8 mouse cellular contexts compared by ENCODE assay signal in genomic region chr16:96081331-96081730, GRCm38 (mm10). TPM values are rescaled to one million over a fixed set of nuclear protein-coding genes. Genes with fewer than 3 reads are reported as not detected.
DNase-seq lines count a peak whose midpoint lies in the region; ATAC-seq and TF ChIP-seq lines count a peak whose summit lies in the region.

No protein-coding gene starts in this region.

- H3K27ac ChIP-seq in forebrain, embryonic 14.5 days (ENCODE audit: low read depth, low read length), result peak overlapping the region; percentile 96
- peak overlapping the region; percentile 82 for H3K27ac ChIP-seq in liver, embryonic 16.5 days (ENCODE audit: low read length)

- peaks cover 28% of the 10 kb centered on the region for H3K4me1 ChIP-seq in G1E (ENCODE audit: insufficient read depth, low read depth, low read length)
- H3K4me1 ChIP-seq in forebrain, embryonic 14.5 days (ENCODE audit: control insufficient read depth, insufficient read depth, low read length), result peaks cover 9% of the 10 kb centered on the region
- H3K4me1 ChIP-seq in liver, embryonic 16.5 days (ENCODE audit: control insufficient read depth, low read depth, low read length), result peaks cover 11% of the 10 kb centered on the region

- H3K4me2 ChIP-seq in forebrain, embryonic 14.5 days (ENCODE audit: low read length), result peak overlapping the region; percentile 74
- peak overlapping the region; percentile 84 for H3K4me2 ChIP-seq in liver, embryonic 16.5 days (ENCODE audit: low read depth, low read length)

- H3K4me3 ChIP-seq in G1E (ENCODE audit: low read depth, low read length), result peak overlapping the region; percentile 94
- H3K4me3 ChIP-seq in forebrain, embryonic 14.5 days (ENCODE audit: low read depth, low read length), result peak overlapping the region; percentile 97
- peak overlapping the region; percentile 84 for H3K4me3 ChIP-seq in liver, embryonic 16.5 days (ENCODE audit: low read depth, low read length)

- peak overlapping the region; percentile 98 for H3K9ac ChIP-seq in forebrain, embryonic 14.5 days (ENCODE audit: low read length)
- peak overlapping the region; percentile 79 for H3K9ac ChIP-seq in liver, embryonic 16.5 days (ENCODE audit: low read depth, low read length)

- H3K27me3 ChIP-seq in G1E (ENCODE audit: insufficient read depth, low read length), result peaks cover 11% of the 10 kb centered on the region; the same call in 1 of the 2 replicates
- no peaks in the 10 kb centered on the region for H3K27me3 ChIP-seq in forebrain, embryonic 14.5 days (replicated peaks; ENCODE audit: control insufficient read depth, insufficient read depth, low read length)
- peaks cover 19% of the 10 kb centered on the region for H3K27me3 ChIP-seq in liver, embryonic 16.5 days (ENCODE audit: control insufficient read depth, insufficient read depth, low read depth, low read length)

- H3K36me3 ChIP-seq in G1E (replicated peaks), result peaks cover 45% of the 10 kb centered on the region
- H3K36me3 ChIP-seq in forebrain, embryonic 14.5 days (ENCODE audit: control insufficient read depth, insufficient read depth, low read length), result peaks cover 36% of the 10 kb centered on the region
- no peaks in the 10 kb centered on the region for H3K36me3 ChIP-seq in liver, embryonic 16.5 days (ENCODE audit: control insufficient read depth, insufficient read depth)

- WGBS in forebrain, embryonic 14.5 days, result 1% methylated on average over 20 of the region's 28 CpGs
- under 1% methylated on average over 25 of the region's 28 CpGs for WGBS in large intestine, adult 2 months
- WGBS in liver, embryonic 16.5 days (ENCODE audit: insufficient replicate concordance), result under 1% methylated on average over 28 of the region's 28 CpGs

- DNase-seq in G1E (ENCODE audit: low spot score), result peak; percentile 96
- peak; percentile 89 for DNase-seq in cerebellum, adult 11 months
- peak; percentile 94 for DNase-seq in forebrain, embryonic 14.5 days (ENCODE audit: low spot score)
- DNase-seq in heart, postnatal 14 days, result peak; percentile 91 to 92
- peak; percentile 56 for DNase-seq in large intestine, adult 2 months (ENCODE audit: low read depth, low spot score)
- DNase-seq in testis, postnatal 14 days (ENCODE audit: low spot score), result peak; percentile 85

- intact Hi-C loops in heart, postnatal 14 days (cut with DNase I), result loop anchor here (5.0 kb wide), 2 partner anchors 46 to 66 kb away; partner anchors contain the start of genes Hmgn1 and Wrb

- H3K9me3 ChIP-seq in G1E (replicated peaks), result no peaks in the 10 kb centered on the region
- H3K9me3 ChIP-seq in forebrain, embryonic 14.5 days (replicated peaks; ENCODE audit: control insufficient read depth, low read length), result no peaks in the 10 kb centered on the region
- no peaks in the 10 kb centered on the region for H3K9me3 ChIP-seq in liver, embryonic 16.5 days (replicated peaks; ENCODE audit: control insufficient read depth, low read length)

- peak; percentile 92 for ATAC-seq in G1E (ENCODE audit: extremely low read depth, insufficient number of reproducible peaks, low FRiP score, poor library complexity, severe bottlenecking)
- ATAC-seq in forebrain, embryonic 14.5 days, result peak; percentile 88
- ATAC-seq in liver, embryonic 16.5 days (ENCODE audit: low read depth), result peak; percentile 82
- peak; percentile 59 for ATAC-seq in neutrophil, adult 5-6 weeks (ENCODE audit: extremely low read depth, insufficient number of reproducible peaks, low FRiP score, poor library complexity, severe bottlenecking)

- no peak for TF ChIP-seq CTCF in G1E (IDR thresholded peaks at IDR 0.05; ENCODE audit: low read depth, low read length)

RNA-seq across cellular contexts. Expression of gene Brwd1, which starts 1.0 kb away (rescaled TPM):
- total RNA-seq in G1E (2014; fragmentation: Nextera tagmentation) (64.9 and 70.2 TPM in 2 replicates), G1E (2017) (67.3 and 68.7 TPM in 2 replicates)
- 9.0 and 13.2 TPM in 2 replicates for polyA plus RNA-seq in G1E (2012)
- 270 and 272 TPM in 2 replicates for polyA plus RNA-seq in forebrain, embryonic 14.5 days (2014; fragmentation: Nextera tagmentation; extraction: Ambion mirVana)
- total RNA-seq in heart, postnatal 14 days (2021), result 10 to 100 TPM; 93.1 to 93.7 TPM
- polyA plus RNA-seq in large intestine, adult 2 months (2012; rRNA removed), result 12.8 and 21.1 TPM in 2 replicates
- polyA plus RNA-seq in liver, embryonic 16.5 days (2015; fragmentation: Nextera tagmentation; extraction: Ambion mirVana), result 12.0 and 14.5 TPM in 2 replicates
- 507 and 521 TPM in 2 replicates for total RNA-seq in neutrophil, adult 5-6 weeks (2017)

RNA-seq across cellular contexts. Expression of gene Hmgn1, which starts 46.2 kb away (rescaled TPM):
- total RNA-seq in G1E (2014; fragmentation: Nextera tagmentation) (156 and 238 TPM in 2 replicates), G1E (2017) (182 and 273 TPM in 2 replicates)
- polyA plus RNA-seq in G1E (2012), result 184 and 230 TPM in 2 replicates
- polyA plus RNA-seq in forebrain, embryonic 14.5 days (2014; fragmentation: Nextera tagmentation; extraction: Ambion mirVana), result 520 and 536 TPM in 2 replicates
- total RNA-seq in heart, postnatal 14 days (2021), result 10 to 100 TPM; 51.1 to 53.5 TPM
- 16.6 and 18.2 TPM in 2 replicates for polyA plus RNA-seq in large intestine, adult 2 months (2012; rRNA removed)
- 89.0 and 109 TPM in 2 replicates for polyA plus RNA-seq in liver, embryonic 16.5 days (2015; fragmentation: Nextera tagmentation; extraction: Ambion mirVana)
- total RNA-seq in neutrophil, adult 5-6 weeks (2017), result 97.1 and 160 TPM in 2 replicates

Comparison
In these comparisons a context has a peak if more than half of its experiments do, and no peak if none do; other contexts are left out.
1. Peak in every context shown above with its lines: DNase-seq, ATAC-seq, H3K4me3 ChIP-seq and H3K27ac ChIP-seq.
2. RNA of gene Brwd1, which starts 1.0 kb away (polyA plus RNA-seq): 270 to 272 TPM in forebrain, embryonic 14.5 days; 12.8 to 21.1 TPM in large intestine, adult 2 months, 12.0 to 14.5 TPM in liver, embryonic 16.5 days and 9.0 to 13.2 TPM in G1E; every median in the first group is over 10 times any median in the second.